Mouse (Mus musculus) cerebellum, adult (tissue): ENCODE measurements around the gene Upf2.

ENCODE experiments used
- ATAC-seq: cut with Nextera tagmentation; 2 replicates; pipeline ENCODE4 v1.9.2; 2017; ENCODE audit warnings: mild to moderate bottlenecking, moderate library complexity, mixed read lengths; ENCODE audit not compliant: insufficient number of reproducible peaks, low FRiP score, low TSS enrichment

Upf2 gene

DNA sequence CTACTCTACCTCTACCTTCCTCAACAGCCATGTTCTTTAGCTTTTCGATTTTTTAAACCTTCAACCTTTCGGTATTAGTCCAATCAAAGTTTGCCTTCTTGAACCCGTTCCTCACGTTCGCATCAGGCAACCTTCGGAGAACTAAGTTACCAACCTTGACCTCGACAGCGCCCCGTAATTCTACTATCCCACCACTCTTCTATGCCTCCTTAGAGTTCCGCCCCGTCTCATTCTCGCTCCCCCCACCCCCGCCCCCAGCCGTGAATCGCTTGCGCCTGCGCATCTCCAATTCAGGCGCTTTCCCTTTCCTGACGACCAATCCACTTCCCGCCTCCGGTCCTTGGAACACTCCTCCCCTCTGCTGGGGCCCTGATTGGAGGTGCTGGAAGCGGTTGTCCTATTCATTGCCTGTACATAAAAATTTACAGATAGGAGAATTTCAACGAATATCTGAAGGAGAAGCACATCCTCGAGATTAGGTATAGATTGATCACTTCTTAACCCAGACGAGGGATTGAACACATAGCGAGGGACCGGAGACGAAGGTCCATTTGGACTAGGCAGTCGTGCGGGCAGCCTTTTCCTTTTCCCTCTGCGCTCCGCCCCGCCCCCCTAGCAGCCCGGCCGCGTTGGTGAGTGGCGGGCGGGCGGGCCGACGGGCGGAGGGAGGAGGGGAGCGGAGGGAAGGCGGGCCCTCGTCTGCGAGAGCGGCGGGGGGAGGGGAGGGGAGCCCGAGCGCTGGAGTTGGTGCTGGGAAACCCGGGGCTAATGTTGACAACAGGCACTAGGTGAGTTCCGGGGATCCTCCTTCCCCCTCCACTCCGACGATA is at the start of gene Upf2:
Gene Upf2 (plus strand): TSS at position 704 of the 830 bp plus-strand sequence.
- ATAC-seq: peak; percentile 96

DNA sequence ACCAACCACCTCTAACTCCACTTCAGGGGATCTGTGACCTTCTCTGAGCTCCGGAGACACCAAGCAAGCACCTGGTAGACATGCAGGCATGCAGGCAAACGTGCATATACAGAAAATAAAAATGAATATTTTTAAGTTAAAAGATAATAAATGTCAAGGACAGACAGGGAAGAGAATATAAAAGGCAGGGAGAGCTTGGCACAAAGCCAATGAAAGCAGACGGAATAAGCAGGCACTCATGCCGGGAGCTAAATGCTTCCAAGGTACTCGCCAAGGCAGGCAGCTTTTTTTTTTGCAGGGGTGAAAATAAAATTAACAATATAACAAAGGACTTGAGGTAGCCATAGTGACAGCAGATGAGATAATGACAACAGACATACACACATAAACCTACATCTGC is 45.2 kb upstream of the Upf2 start:
- peak; percentile 42 for ATAC-seq

DNA sequence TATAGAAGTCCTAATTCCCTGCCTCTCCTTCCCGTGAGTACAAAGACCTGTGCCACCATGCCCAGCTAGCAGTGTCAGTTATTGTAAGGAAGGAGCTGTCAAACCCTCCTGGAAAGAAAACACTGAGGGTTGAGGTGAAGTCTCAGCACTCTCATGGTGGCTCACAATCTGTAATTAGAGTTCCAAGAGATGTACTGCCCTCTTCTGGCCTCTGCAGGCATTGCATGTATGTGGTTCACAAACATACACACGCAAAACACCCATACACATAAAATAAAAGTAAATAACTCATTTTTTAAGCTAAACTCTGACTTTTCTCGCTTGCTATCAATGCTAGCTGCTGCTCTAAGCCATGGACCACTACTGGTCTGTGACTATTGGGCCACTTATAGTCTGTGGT is 44.6 kb upstream of the Upf2 start:
- no peak for ATAC-seq

DNA sequence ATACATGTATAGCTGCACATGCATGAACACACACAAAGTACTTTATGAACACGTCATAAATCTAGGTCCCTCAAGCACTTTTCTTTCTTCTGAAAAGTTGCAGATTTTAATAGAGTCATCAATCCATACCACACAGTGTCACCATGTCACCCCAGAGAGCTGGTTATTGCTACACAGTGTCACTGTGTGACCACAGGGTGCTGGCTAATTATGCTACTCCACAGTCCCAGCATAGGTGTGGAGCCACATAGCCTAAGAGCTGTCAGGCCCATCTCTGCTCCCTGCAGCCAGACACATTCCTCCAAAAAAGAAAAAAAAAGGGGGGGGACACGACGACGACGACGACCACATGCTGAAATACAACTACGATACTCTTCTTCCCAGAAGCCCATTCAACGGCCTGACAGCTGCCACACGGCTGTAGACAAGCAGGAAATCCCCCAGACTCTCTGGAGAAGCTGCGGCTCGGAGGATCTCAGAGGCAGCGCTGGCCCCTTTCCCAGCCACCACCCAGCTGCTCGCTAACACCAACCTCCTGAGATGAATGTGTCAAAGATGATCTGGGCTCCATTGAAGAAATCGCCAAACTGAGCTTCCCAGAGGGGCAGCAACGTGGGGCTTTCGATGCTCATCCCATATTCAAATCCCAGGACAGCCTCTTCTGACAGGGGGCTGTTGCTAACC is 39.8 kb upstream of the Upf2 start:
- no peak for ATAC-seq

DNA sequence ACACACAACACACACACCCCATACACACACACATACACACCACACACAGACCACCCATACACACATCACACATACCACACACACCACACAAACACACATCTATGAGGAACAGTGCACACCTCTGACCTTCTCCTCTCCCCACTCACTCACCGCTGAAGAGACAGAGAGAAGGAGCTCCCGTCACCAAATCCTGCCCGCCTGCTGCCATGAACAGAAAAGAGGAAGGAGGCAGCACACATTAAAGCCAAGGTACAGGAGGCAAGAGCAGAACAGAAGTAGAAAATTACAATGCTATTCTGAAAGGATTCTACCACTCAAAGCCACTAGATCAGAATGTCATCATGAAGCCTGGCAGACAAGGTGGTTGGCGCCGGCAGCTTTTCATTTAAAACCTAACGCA is 28.4 kb upstream of the Upf2 start:
- ATAC-seq: no peak

DNA sequence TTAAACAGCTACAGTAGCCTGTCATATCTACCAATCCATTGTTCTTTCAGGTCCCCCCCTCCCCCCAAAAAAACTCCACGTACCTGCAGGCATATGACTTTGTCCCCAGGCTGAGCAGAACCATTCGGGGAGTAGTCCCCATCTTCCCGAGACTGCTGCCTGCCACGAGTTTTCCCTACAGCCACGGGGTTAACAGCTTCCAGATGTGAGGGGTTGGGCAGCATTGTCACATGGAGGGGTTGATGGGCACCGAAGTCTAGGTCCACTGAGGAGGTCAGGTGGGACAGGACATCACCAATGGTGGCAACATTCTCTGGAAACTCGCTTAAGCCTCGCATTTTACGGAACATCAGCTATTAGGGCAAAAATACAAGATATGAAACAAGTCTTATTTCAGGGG is 27.5 kb upstream of the Upf2 start:
- no peak for ATAC-seq

DNA sequence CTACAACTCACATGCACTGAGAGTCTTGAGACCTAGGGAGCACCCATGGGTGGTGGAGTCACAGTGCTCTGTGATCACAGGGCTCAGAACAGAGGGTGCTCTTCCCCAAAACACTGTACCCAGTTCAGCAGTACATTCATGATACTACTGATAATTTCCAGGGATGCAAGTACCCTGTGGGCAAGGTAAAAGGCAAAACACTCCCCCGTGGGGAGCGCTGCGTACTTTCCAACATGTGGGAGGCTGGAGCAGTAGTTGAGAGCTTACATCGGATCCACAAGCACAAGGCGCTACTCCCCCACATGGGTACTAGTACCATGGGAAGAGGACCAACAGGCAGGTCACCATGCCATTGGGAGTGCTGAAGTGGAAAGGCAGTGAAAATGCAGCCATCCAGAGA is 23.8 kb upstream of the Upf2 start:
- no peak for ATAC-seq

DNA sequence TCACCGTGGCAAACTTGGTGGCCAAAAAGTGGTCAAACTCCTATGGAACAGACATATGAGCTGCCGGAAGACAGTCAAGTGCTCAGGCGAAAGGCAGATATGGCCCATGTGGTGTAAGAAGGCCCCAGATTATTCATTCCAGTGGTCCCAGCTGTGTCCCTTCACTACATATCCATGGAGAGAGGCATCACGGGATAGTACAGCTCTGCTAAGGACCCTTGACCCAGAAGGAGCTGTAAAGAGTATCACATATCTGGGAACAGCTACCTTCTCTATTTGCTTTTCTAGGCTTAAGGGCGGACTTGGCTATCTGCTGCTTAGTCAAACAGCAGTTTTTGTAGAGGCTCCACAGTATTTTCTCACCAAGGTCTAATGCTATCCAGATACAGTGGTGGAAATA is 21.5 kb upstream of the Upf2 start:
- ATAC-seq: no peak

DNA sequence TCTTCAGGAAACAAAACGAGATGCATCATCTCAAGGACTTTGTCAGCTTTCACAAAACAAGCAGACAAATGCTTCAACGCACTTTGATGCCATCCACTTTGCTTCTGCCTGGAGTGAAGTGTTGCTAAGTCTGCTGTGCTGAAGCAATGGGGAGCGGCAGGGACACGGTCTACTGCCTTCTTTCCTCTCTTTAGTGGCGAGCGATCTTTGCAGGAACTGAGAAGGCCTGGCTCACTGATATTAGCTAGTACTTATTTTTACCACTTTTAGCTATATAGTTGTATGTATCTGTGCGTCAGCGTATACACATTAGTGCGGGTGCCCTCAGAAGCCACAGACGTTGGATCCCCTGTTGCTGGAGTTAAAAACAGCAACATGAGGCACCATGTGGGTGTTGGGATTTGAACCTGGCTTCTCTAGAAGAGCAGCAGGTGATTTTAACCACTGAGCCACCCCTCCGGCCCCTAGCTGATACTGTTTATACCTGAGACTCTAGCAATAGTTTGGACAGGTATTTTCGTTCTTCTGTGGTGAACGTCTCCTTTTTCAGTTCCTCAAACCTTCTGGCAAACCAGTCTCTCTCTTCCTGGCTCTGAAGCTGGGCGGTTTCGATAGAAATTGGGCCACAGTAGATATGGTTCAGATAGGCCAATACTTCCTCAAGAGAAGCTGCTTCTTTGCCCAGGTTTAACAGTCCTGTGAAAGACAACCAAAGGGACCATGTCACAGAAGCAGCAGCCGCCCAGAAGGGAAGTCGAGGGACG is 20.8 kb upstream of the Upf2 start:
- ATAC-seq: no peak

DNA sequence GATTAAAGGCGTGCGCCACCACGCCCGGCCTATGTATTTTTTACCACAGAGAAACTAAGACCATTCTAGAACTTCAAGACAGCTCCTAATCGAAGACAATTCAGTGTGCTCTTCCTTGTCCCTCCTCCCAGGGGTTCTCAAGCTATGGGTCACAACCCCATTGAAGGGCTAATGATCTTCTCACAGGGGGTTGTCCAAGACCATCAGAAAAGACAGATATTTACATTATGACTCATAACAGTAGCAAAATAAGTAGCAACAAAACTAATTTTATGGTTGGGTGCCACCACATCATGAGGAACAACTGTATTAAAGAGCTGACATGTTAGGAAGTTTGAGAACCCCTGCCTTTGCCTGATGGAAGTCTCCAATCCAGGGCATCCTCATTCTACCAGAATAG is 19.3 kb upstream of the Upf2 start:
- no peak for ATAC-seq

DNA sequence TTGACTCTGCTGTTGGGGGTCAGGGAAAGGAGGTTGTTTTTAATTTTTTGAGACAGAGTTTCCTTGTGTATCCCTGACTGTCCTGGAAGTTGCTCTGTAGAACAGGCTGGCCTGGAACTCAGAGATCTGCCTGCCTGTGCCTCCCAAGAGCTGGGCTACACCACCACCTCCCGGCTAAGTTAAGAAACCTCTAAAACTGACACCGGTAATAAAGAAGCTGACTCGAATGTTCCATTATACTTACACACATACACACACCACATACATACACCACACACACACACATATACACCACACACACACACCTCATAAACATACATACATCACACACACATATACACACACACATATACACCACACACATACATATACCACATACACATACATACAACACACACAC is 16.3 kb upstream of the Upf2 start:
- no peak for ATAC-seq

DNA sequence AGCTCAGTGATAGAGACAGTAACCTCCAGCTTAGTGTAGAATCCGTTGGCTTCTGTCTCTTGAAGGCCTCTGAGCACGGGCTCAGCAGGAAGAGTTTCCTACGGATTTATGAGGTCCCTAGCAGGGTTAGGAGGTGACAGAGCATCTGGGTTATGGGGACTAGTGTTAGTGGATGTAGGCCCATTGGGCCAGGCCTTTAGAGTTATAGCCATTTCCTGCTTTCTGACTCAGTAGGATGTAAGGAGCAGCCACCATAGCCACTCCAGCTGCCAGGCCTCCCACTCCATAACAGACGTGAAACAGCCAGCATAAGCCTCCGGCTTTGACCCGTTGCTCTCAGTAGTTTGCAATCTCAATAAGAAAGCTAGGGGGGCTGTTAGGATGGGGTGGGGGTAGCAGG is 15.2 kb upstream of the Upf2 start:
- ATAC-seq: no peak

DNA sequence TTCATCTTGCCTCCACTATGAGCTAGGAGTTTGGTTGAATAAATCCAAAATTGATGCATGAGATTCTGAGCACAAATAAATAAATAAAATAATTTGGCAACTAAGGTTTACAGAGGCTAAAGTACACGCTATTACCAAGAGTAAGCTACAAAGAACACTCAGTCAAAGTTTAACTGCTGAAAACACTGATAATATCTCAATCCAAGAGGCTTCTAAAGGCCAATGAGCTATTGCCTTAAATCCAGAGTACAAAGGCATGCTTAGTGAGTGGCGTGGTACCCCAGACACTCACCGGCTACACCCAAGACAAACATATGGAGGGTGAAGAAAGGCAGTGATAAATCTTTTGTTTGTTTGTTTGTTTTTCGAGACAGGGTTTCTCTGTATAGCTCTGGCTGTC is 14.7 kb upstream of the Upf2 start:
- no peak for ATAC-seq

DNA sequence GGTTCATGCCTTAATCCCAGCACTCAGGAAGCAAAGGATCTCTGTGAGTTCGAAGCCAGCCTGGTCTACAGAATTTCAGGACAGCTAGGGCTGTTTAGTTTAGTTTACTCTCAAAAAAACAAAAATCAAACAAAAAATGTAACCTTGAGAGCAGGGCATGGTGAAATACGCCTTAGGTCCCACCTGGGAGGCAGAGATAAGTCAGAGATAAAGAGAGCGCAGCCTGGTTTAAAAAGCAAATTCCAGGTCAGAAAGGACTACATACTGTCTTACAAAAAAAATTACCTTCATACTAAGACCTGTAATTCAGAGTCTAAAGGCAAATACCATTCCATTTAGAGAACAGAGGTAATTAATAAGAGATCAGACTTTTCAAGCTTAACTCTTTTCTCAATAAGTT is 11.9 kb upstream of the Upf2 start:
- ATAC-seq: no peak

DNA sequence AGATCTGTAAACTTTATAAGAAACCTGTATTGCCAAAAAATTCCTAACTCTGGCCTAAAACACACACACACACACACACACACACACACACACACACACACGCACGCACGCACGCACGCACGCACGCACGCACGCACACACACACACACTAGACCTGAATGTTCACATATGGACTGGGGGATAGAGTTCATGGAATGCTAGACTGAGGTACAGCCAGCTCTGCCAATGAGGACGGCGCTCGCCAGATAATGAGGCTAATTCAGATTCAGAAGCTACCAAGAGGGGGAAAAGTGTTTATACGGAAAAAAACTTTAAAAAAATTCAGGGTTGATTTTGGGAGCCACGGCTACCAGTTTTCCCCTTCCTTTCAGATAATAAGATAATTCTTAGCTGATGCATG is 11.4 kb upstream of the Upf2 start:
- no peak for ATAC-seq

DNA sequence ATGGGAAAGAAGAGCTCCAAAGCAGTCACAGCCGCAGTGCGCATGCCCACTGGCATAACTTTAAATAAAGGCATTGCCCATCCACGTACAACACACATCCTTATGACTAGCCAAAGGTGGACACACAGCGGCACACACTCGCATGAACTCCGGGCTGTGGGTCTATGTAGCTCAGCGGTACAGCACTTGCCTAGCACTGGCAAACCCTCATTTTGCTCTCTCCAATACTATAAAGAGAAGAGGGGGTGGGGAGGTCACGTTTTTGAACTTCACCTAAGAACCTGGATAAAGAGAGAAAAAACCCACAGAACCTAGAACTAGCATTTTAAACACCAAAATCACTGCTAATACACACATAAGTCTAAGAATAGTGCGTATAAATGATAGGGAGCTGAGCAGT is 10.3 kb upstream of the Upf2 start:
- ATAC-seq: no peak

DNA sequence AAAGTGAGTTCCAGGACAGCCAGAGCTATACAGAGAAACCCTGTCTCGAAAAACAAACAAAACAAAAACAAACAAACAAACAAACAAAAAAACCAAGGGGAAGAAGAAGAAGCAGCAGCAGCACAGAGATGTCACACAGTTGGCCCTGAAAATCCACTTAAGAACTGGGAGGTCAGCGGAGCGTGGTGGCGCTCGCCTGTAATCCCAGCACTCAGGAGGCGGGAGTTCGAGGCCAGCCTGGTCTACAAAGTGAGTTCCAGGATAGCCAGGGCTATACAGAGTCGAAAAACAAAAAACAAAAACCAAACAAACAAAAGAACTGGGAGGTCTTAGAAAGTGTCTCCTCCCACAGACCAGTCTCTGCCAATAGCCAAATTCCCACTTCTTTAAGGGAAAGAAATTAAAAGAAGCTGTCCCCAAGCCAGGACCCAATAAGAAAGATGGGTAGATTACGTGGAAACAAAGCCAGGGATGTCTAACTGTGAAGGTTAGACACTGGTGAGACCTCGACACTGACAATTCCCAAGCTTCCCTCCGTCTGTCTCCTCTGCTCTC is 9.3 kb upstream of the Upf2 start:
- no peak for ATAC-seq

DNA sequence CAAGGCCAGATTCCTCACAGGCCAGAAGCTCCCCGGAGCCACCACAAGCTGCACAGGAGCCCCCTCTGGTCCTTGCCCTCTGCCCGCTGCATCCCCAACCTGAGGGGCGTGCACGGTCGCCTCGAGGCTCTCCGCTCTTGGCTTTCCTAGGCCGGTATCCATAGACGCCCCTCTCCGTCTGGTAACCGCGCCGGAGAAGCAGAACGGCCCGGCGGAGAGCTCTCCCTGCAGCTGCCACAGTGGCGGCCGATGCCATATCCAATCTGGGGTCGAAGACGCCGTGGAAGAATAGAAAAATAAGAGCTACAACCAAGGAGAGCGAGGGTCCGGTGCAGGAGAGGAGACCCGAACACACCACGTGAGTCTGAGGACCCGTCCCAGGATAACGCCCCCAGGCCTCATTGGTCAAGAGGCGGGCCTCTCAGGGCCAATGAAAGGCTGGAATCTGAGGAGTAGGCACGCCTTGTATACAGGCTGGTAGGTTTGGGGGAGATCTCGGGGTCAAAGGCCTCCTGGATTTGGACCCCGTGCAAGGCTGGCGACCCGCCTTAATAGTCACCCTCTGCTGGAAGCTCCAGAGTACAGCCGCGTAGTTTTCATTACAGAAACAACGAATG is 8.7 kb upstream of the Upf2 start, which contains the start of gene Dhtkd1:
Gene Dhtkd1 (minus strand): TSS at position 377 of the 617 bp plus-strand sequence.
- peak; percentile 87 for ATAC-seq

DNA sequence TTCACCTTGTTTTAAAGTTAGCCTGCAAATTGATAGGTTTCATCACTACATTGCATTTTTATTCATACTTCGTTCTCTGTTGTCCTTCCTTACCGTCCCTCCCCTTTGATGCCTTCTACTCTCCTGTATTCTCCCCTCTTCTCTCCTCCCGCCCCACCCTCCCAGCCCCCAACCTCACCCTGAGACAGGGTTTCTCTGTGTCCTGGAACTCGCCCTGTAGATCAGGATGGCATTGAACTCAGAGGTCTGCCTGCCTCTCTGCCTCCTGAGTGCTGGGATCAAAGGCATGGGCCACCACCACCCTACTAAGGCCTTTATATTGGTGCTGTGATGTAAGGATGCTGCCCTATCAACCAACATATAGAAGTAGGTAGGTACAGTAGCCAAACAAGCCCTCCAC is 8.2 kb upstream of the Upf2 start:
- no peak for ATAC-seq

DNA sequence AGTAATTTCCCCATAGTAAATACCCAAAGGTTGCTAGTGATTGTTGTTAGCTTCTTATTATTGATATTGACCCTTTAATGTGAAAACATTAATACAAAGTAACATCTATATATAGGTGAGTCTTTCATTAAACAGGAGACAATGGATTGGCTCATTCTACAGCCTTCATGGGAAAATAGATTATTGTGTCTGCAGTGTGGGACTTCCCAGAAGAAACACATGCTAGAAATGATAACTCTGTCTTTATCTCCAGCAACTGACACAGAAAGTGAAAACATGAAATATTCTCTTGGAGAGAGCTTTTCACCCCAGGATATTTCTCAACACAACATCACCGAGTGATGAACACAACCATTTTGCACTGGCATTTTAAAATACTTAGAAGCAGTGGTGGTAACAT is 5.6 kb upstream of the Upf2 start:
- no peak for ATAC-seq

DNA sequence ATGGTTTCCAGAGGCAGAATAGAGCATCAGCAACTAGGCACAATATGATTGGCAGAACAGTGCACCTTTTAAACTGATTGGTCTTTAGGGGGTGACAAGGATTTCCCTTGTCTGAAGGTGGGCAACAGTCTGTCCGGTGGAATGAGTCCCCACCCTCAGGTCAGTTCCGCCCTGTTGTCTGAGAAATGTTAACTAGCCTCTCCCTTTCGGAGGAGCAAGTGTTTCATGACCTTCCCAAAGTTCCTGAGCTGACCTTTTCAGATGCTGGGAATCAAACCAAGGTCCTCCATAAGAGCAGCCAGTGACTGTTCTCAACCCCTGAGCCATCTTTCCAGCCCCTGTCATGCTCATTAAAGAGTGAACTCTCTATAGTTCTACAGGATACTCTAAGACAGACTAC is 4.4 kb upstream of the Upf2 start:
- no peak for ATAC-seq
